Mouse (Mus musculus) small intestine, adult 10 weeks (tissue): ENCODE data around the gene Kctd18. TPM values are rescaled to one million over a fixed set of nuclear protein-coding genes. Genes with fewer than 3 reads are reported as not detected.

ENCODE experiments used
- polyA plus RNA-seq: library from polyadenylated mRNA; stranded (reverse); fragments of 350-450 nt; fragmentation: Illumina TruSeq; extraction: RNeasy Lipid Tissue Mini Kit (QIAGEN cat#74804); gene quantifications from one replicate; pipeline ENCODE4 v1.2.3, GENCODE M21; 2014; ENCODE audit warnings: low replicate concordance

Gene Kctd18
- 8.7 TPM for polyA plus RNA-seq

GRCm38 (mm10) chr1:58018856-58019255 is at the start of gene Kctd18:
Gene Kctd18 (minus strand): TSS chr1:58018956.

GRCm38 (mm10) chr1:58029636-58030117 is 10.9 kb upstream of the Kctd18 start, which contains the start of gene Aox1:
Gene Aox1 (plus strand): TSS chr1:58029931.

GRCm38 (mm10) chr1:57995432-57996132 is 23.2 kb downstream of the Kctd18 start, which contains the start of gene Sgo2a:
Gene Sgo2a (plus strand): TSS chr1:57995971.

Other genes starting within 250 kb of the Kctd18 start
- 37.1 TPM for gene Spats2l, start 244.8 kb downstream of the Kctd18 start, polyA plus RNA-seq
- 8.8 TPM for gene Sgo2a, start 23.0 kb downstream of the Kctd18 start, polyA plus RNA-seq
- gene Aox1, start 11.0 kb upstream of the Kctd18 start, polyA plus RNA-seq = 0.93 TPM
- gene Aox3, start 94.2 kb upstream of the Kctd18 start, polyA plus RNA-seq = 0.59 TPM
- not detected for gene Aox4, start 191.4 kb upstream of the Kctd18 start, polyA plus RNA-seq